Mouse (Mus musculus) megakaryocyte, embryonic 14.5 days (primary cell): Measurements from ENCODE around the gene Prpf3. TPM values are rescaled to one million over a fixed set of nuclear protein-coding genes. Genes with fewer than 3 reads are reported as not detected.
"Not testable (repeated sequence)": the region's sequence is repeated elsewhere in the genome, so short reads cannot be mapped to it uniquely, and the experiment has no call there.

ENCODE experiments used
- H3K27me3 ChIP-seq: replicated peaks from 2 replicates; pipeline ENCODE3; 2012; ENCODE audit warnings: inconsistent platforms
- H3K36me3 ChIP-seq: replicated peaks from 2 replicates; pipeline ENCODE3; 2012; ENCODE audit warnings: low read length, inconsistent platforms, mixed read lengths
- H3K4me1 ChIP-seq: 2 replicates; pipeline ENCODE4 v1.6.1; 2012; ENCODE audit warnings: inconsistent platforms
- H3K4me3 ChIP-seq: replicated peaks from 2 replicates; pipeline ENCODE3; 2012; ENCODE audit warnings: moderate library complexity, mild to moderate bottlenecking, inconsistent platforms
- H3K9me3 ChIP-seq: 2 replicates; pipeline ENCODE4 v1.6.1; 2012; ENCODE audit warnings: inconsistent platforms
- FLI1 ChIP-seq: IDR thresholded peaks from 2 replicates; pipeline ENCODE4 v1.6.1; 2012; ENCODE audit warnings: low read length, inconsistent platforms, mixed read lengths
- GATA1 ChIP-seq: IDR thresholded peaks from 3 replicates; pipeline ENCODE4 v1.6.1; 2012; ENCODE audit warnings: mixed read lengths, low read length, inconsistent platforms, borderline replicate concordance
- polyA plus RNA-seq: library from polyadenylated mRNA; stranded (reverse); fragments of >175 nt; gene quantifications from 2 replicates; pipeline ENCODE4 v1.2.3, GENCODE M21; 2012; ENCODE audit warnings: low replicate concordance; ENCODE audit not compliant: insufficient read depth

Gene Prpf3
- 1.9 and 6.5 TPM in 2 replicates for polyA plus RNA-seq

DNA sequence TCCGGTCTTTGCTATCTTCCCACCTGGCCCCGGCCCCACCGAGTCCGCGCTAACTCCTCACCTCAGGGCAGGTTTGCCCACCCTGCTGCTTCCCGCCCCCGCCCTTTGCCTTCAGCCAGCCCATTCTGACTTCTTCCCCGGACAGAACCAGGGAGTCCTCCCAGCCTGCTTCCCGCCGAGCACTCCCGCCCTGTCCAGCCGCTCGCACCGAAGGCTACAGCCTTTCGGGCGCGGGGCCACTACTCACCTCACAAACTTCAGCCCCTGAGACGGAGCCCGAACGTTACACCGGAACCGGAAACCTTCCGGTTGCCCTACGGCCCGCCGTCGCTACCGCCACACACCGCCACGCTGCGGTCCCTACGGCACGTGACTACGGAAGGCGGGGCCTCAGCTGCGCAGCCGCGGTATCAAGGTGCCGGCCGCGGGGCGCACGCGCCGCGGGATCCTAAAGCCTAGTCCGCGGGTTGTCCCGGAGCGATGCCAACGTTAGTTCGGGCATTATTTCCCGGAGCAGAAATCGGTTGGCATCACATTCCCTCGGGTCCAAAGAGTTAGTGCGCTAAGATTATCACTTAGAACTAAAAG, at the start of gene Prpf3:
TSS of gene Prpf3 (minus strand) at position 384 of the 588 bp plus-strand sequence.
- peak; percentile 63; the same call in 1 of the 2 replicates for TF ChIP-seq FLI1
- TF ChIP-seq GATA1: no peak
- peaks cover 33% of the 10 kb centered on the region for H3K36me3 ChIP-seq
- peaks cover 48% of the 10 kb centered on the region for H3K4me1 ChIP-seq
- H3K9me3 ChIP-seq: no peaks in the 10 kb centered on the region
- no peaks in the 10 kb centered on the region for H3K27me3 ChIP-seq
- H3K4me3 ChIP-seq: peak within 1 kb of the TSS; percentile 95

GRCm38 (mm10) chr3:95904568-95904967, 48.9 kb upstream of the Prpf3 start, which contains the start of gene Car14:
TSS of gene Car14 (minus strand) at chr3:95904691.
- Histone ChIP-seq H3K4me3 (peak within 1 kb of the TSS; percentile 88), H3K36me3 (no peaks in the 10 kb centered on the region), H3K4me1 (peaks cover 50% of the 10 kb centered on the region), H3K27me3 (peaks cover 61% of the 10 kb centered on the region), H3K9me3 (no peaks in the 10 kb centered on the region)
- TF ChIP-seq FLI1 (no peak), GATA1 (no peak)

- Histone ChIP-seq H3K36me3 (no peaks in the 10 kb centered on the region), H3K4me1 (peaks cover 50% of the 10 kb centered on the region), H3K9me3 (no peaks in the 10 kb centered on the region), H3K27me3 (peaks cover 62% of the 10 kb centered on the region), H3K4me3 (peak overlapping the region; percentile 42)
- no peak for TF ChIP-seq GATA1
- TF ChIP-seq FLI1: no peak
Measured at GRCm38 (mm10) chr3:95903753-95904502, 48.2 kb upstream of the Prpf3 start.

GRCm38 (mm10) chr3:95902643-95903042, 47.0 kb upstream of the Prpf3 start:
- no peak overlapping the region for H3K4me3 ChIP-seq
- peaks cover 4% of the 10 kb centered on the region for H3K36me3 ChIP-seq
- H3K9me3 ChIP-seq: no peaks in the 10 kb centered on the region
- H3K4me1 ChIP-seq: peaks cover 53% of the 10 kb centered on the region
- TF ChIP-seq FLI1 (no peak), GATA1 (no peak)
- H3K27me3 ChIP-seq: peaks cover 60% of the 10 kb centered on the region

- TF ChIP-seq FLI1: no peak
- no peak for TF ChIP-seq GATA1
- Histone ChIP-seq H3K36me3 (peaks cover 7% of the 10 kb centered on the region), H3K27me3 (peaks cover 60% of the 10 kb centered on the region)
Measured at GRCm38 (mm10) chr3:95902373-95902625, 46.6 kb upstream of the Prpf3 start.

GRCm38 (mm10) chr3:95901616-95902372, 46.1 kb upstream of the Prpf3 start:
- Histone ChIP-seq H3K4me1 (peaks cover 47% of the 10 kb centered on the region), H3K36me3 (peaks cover 8% of the 10 kb centered on the region), H3K27me3 (peaks cover 60% of the 10 kb centered on the region), H3K9me3 (no peaks in the 10 kb centered on the region), H3K4me3 (no peak overlapping the region)
- TF ChIP-seq GATA1: no peak
- TF ChIP-seq FLI1: no peak

More at GRCm38 (mm10) chr3:95902373-95902625, 46.6 kb upstream of the Prpf3 start:
- no peaks in the 10 kb centered on the region for H3K9me3 ChIP-seq
- H3K4me1 ChIP-seq: peaks cover 52% of the 10 kb centered on the region
- H3K4me3 ChIP-seq: no peak overlapping the region

GRCm38 (mm10) chr3:95899800-95900524, 44.3 kb upstream of the Prpf3 start:
- Histone ChIP-seq H3K9me3 (no peaks in the 10 kb centered on the region), H3K36me3 (peaks cover 15% of the 10 kb centered on the region), H3K27me3 (peaks cover 53% of the 10 kb centered on the region), H3K4me1 (peaks cover 39% of the 10 kb centered on the region), H3K4me3 (no peak overlapping the region)
- no peak for TF ChIP-seq GATA1
- TF ChIP-seq FLI1: no peak

DNA sequence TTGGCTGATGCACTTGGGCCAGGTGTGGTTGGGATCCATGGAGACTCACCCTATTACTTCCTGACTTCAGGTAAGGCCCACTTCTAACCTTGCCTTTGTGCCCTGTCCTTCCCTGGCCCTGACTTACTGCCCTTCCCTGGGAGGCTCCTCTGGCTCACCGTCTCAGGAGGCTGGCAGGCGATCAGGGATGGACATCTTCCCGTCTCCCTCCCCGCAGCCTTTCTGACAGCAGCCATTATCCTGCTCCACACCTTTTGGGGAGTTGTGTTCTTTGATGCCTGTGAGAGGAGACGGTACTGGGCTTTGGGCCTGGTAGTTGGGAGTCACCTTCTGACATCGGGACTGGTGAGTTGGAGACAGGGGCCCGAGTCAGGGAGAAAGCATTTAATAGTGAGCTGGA, 39.8 kb upstream of the Prpf3 start:
- Histone ChIP-seq H3K36me3 (peaks cover 15% of the 10 kb centered on the region), H3K4me3 (peak overlapping the region; percentile 62), H3K4me1 (peaks cover 50% of the 10 kb centered on the region), H3K27me3 (peaks cover 12% of the 10 kb centered on the region)
- H3K9me3 ChIP-seq: not testable (repeated sequence)

- Histone ChIP-seq H3K27me3 (peaks cover 4% of the 10 kb centered on the region), H3K36me3 (peaks cover 15% of the 10 kb centered on the region)
Measured at GRCm38 (mm10) chr3:95894317-95895160, 38.9 kb upstream of the Prpf3 start.

DNA sequence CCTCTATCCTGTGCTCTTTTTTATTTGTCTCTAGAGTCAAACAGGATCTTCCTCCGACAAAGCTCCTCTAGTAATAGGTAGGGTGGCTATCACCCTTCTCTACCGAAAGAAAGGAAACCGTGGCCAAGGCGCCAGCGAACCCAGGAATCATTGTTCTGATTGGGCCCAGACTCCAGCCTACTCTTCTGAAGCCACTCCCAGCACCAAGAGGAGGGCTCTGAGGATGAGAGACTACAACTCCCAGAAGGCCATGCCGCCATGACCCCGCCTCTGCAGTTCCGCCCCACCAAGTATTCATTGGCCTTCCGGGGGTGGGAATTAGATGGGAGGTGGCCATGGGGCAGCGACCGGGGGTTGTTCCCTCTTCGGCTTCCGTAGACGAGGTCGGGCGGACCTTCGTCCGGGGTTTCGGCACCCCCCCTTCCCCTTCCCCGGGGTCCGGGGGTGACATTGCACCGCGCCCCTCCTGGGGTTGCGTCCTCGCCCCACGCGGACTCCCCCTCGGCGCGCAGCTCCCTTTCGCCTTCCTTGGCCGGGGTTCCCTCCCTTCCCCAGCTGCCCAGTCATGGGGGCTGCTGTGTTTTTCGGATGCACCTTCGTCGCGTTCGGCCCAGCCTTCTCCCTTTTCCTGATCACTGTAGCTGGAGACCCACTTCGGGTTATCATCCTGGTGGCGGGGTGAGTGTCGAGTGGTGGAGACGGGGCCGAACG, 38.1 kb upstream of the Prpf3 start, which contains the start of gene Aph1a:
TSS of gene Aph1a (plus strand) at position 364 of the 711 bp plus-strand sequence.
- not testable (repeated sequence) for H3K9me3 ChIP-seq, H3K27me3 ChIP-seq
- peak within 1 kb of the TSS; percentile 94 for H3K4me3 ChIP-seq
- H3K4me1 ChIP-seq: peaks cover 53% of the 10 kb centered on the region
- H3K36me3 ChIP-seq: peaks cover 15% of the 10 kb centered on the region

More at GRCm38 (mm10) chr3:95894317-95895160, 38.9 kb upstream of the Prpf3 start:
- H3K9me3 ChIP-seq: no peaks in the 10 kb centered on the region
- peaks cover 53% of the 10 kb centered on the region for H3K4me1 ChIP-seq
- TF ChIP-seq GATA1: no peak
- no peak for TF ChIP-seq FLI1
- H3K4me3 ChIP-seq: peak overlapping the region; percentile 94
